Mouse (Mus musculus) cerebellum, adult 11-12 months (tissue): ENCODE data around the gene Abcd3.
"Not testable (repeated sequence)": the region's sequence is repeated elsewhere in the genome, so short reads cannot be mapped to it uniquely, and the experiment has no call there.

Source experiments
- DNase-seq: peaks from one replicate; pipeline ENCODE4 v3.0.0; 2022

Abcd3 gene

GRCm38 (mm10) chr3:121815549-121816235 is 590 bp upstream of the Abcd3 start:
- DNase-seq, result no peak

GRCm38 (mm10) chr3:121814413-121814864 is 663 bp downstream of the Abcd3 start:
- DNase-seq, result no peak

- DNase-seq, result no peak
Measured at GRCm38 (mm10) chr3:121813834-121814233, 1.3 kb downstream of the Abcd3 start.

- DNase-seq, result no peak
Measured at GRCm38 (mm10) chr3:121808246-121808645, 6.9 kb downstream of the Abcd3 start.

- DNase-seq, result no peak
Measured at GRCm38 (mm10) chr3:121794214-121794613, 20.9 kb downstream of the Abcd3 start.

- DNase-seq, result no peak
Measured at GRCm38 (mm10) chr3:121792246-121792645, 22.9 kb downstream of the Abcd3 start.

GRCm38 (mm10) chr3:121790442-121790841 is 24.7 kb downstream of the Abcd3 start:
- no peak for DNase-seq

GRCm38 (mm10) chr3:121789790-121790189 is 25.3 kb downstream of the Abcd3 start:
- no peak for DNase-seq

- DNase-seq, result no peak
Measured at GRCm38 (mm10) chr3:121783020-121783419, 32.1 kb downstream of the Abcd3 start.

- no peak for DNase-seq
Measured at GRCm38 (mm10) chr3:121777943-121778342, 37.2 kb downstream of the Abcd3 start.

GRCm38 (mm10) chr3:121773336-121773735 is 41.8 kb downstream of the Abcd3 start:
- not testable (repeated sequence) for DNase-seq

- no peak for DNase-seq
Measured at GRCm38 (mm10) chr3:121768770-121769169, 46.3 kb downstream of the Abcd3 start.

- DNase-seq, result no peak
Measured at GRCm38 (mm10) chr3:121766818-121767217, 48.3 kb downstream of the Abcd3 start.

GRCm38 (mm10) chr3:121766048-121766447 is 49.1 kb downstream of the Abcd3 start:
- no peak for DNase-seq

GRCm38 (mm10) chr3:121762056-121762852 is 52.8 kb downstream of the Abcd3 start:
- no peak for DNase-seq

GRCm38 (mm10) chr3:121758373-121758772 is 56.7 kb downstream of the Abcd3 start:
- DNase-seq, result no peak

GRCm38 (mm10) chr3:121755152-121755551 is 60.0 kb downstream of the Abcd3 start:
- DNase-seq, result no peak

GRCm38 (mm10) chr3:121754319-121755090 is 60.6 kb downstream of the Abcd3 start:
- not testable (repeated sequence) for DNase-seq

GRCm38 (mm10) chr3:121741186-121741848 is 73.8 kb downstream of the Abcd3 start:
- not testable (repeated sequence) for DNase-seq

GRCm38 (mm10) chr3:121739489-121740213 is 75.5 kb downstream of the Abcd3 start:
- DNase-seq, result no peak

- no peak for DNase-seq
Measured at GRCm38 (mm10) chr3:121738742-121739342, 76.3 kb downstream of the Abcd3 start.

GRCm38 (mm10) chr3:121737901-121738300 is 77.2 kb downstream of the Abcd3 start:
- no peak for DNase-seq
